Mouse (Mus musculus) G1E (cell line): Measurements from ENCODE around the gene Zfp362.

Experiments used
- CTCF ChIP-seq: IDR thresholded peaks from 2 replicates; pipeline ENCODE4 v1.5.1; 2012; ENCODE audit warnings: low read depth, low read length, inconsistent platforms, mixed read lengths
- GATA1 ChIP-seq: IDR thresholded peaks from 2 replicates; pipeline ENCODE4 v1.6.1; 2012; ENCODE audit warnings: borderline replicate concordance, low read length, inconsistent platforms, mixed read lengths
- POLR2AphosphoS5 ChIP-seq: IDR thresholded peaks from 2 replicates; pipeline ENCODE4 v1.6.1; 2012; ENCODE audit warnings: low read depth, low read length, inconsistent platforms; ENCODE audit not compliant: insufficient replicate concordance
- TAL1 ChIP-seq: conservative IDR thresholded peaks from 2 replicates; pipeline ENCODE4 v1.6.1; 2012; ENCODE audit warnings: low read depth, low read length, inconsistent platforms, mixed read lengths

DNA sequence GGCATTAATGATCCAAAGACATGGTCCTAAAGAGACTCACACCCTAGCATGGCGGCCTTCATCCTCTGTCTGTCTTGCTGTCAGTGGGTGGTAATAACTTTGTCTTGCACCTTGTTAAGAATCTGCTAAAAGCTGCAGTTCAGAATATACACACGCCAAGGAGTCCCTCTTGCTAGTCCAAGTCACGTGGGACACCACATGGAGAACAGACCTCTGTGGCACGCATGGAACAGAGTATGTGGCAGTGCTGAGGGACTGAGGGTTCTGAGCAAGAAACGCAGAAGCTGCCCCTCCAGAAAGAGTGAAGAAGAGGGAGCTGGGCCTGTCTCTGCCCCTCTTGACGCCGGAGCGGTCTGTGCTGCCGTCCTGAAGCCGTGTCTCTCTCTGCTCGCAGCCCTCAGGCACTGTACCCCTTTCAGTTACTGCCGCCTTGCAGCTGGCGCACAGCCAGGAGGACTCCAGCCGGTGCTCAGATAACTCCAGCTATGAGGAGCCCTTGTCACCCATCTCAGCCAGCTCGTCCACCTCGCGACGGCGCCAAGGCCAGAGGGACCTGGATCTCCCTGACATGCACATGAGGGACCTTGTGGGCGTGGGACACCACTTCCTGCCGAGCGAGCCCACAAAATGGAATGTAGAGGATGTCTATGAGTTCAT is 58.1 kb downstream of the Zfp362 start:
- TF ChIP-seq CTCF (no peak), GATA1 (no peak), POLR2AphosphoS5 (no peak), TAL1 (no peak)
